Mouse (Mus musculus): ENCODE measurements around the gene Prep. TPM values are rescaled to one million over a fixed set of nuclear protein-coding genes. Genes with fewer than 3 reads are reported as not detected.
"Not testable (repeated sequence)": the region's sequence is repeated elsewhere in the genome, so short reads cannot be mapped to it uniquely, and the experiment has no call there.

Gene Prep
- total RNA-seq, 2 experiments from 2014 or later = 14.3 to 17.3 TPM

GRCm38 (mm10) chr10:45074543-45074942 lies 7.5 kb downstream of the Prep start:
- no peak for ATAC-seq (replicated peaks; ENCODE audit: poor library complexity, severe bottlenecking)

- no peak for ATAC-seq (replicated peaks; ENCODE audit: poor library complexity, severe bottlenecking)
Observed at GRCm38 (mm10) chr10:45075491-45076051, 8.6 kb downstream of the Prep start.

GRCm38 (mm10) chr10:45076585-45076984 lies 9.6 kb downstream of the Prep start:
- ATAC-seq (replicated peaks; ENCODE audit: poor library complexity, severe bottlenecking) = no peak

GRCm38 (mm10) chr10:45077353-45077752 lies 10.3 kb downstream of the Prep start:
- ATAC-seq (replicated peaks; ENCODE audit: poor library complexity, severe bottlenecking) = no peak

- ATAC-seq (replicated peaks; ENCODE audit: poor library complexity, severe bottlenecking) = no peak
Observed at GRCm38 (mm10) chr10:45079756-45080155, 12.8 kb downstream of the Prep start.

GRCm38 (mm10) chr10:45080490-45080889 lies 13.5 kb downstream of the Prep start:
- no peak for ATAC-seq (replicated peaks; ENCODE audit: poor library complexity, severe bottlenecking)

- peak; percentile 51; the same call in 1 of the 2 replicates for ATAC-seq (replicated peaks; ENCODE audit: poor library complexity, severe bottlenecking)
Observed at GRCm38 (mm10) chr10:45082730-45083129, 15.7 kb downstream of the Prep start.

GRCm38 (mm10) chr10:45084002-45084401 lies 17.0 kb downstream of the Prep start:
- not testable (repeated sequence) for ATAC-seq (replicated peaks; ENCODE audit: poor library complexity, severe bottlenecking)

GRCm38 (mm10) chr10:45084471-45084870 lies 17.5 kb downstream of the Prep start:
- no peak for ATAC-seq (replicated peaks; ENCODE audit: poor library complexity, severe bottlenecking)

GRCm38 (mm10) chr10:45085315-45085714 lies 18.3 kb downstream of the Prep start:
- ATAC-seq (replicated peaks; ENCODE audit: poor library complexity, severe bottlenecking) = no peak

- ATAC-seq (replicated peaks; ENCODE audit: poor library complexity, severe bottlenecking) = no peak; the same call in 1 of the 2 replicates
Observed at GRCm38 (mm10) chr10:45086637-45087036, 19.6 kb downstream of the Prep start.

GRCm38 (mm10) chr10:45091462-45092079 lies 24.6 kb downstream of the Prep start:
- no peak for ATAC-seq (replicated peaks; ENCODE audit: poor library complexity, severe bottlenecking)

- no peak for ATAC-seq (replicated peaks; ENCODE audit: poor library complexity, severe bottlenecking)
Observed at GRCm38 (mm10) chr10:45092080-45093056, 25.4 kb downstream of the Prep start.

- ATAC-seq (replicated peaks; ENCODE audit: poor library complexity, severe bottlenecking) = no peak
Observed at GRCm38 (mm10) chr10:45098751-45099150, 31.7 kb downstream of the Prep start.

- no peak for ATAC-seq (replicated peaks; ENCODE audit: poor library complexity, severe bottlenecking)
Observed at GRCm38 (mm10) chr10:45100473-45100872, 33.5 kb downstream of the Prep start.

GRCm38 (mm10) chr10:45103184-45103583 lies 36.2 kb downstream of the Prep start:
- ATAC-seq (replicated peaks; ENCODE audit: poor library complexity, severe bottlenecking) = no peak

- ATAC-seq (replicated peaks; ENCODE audit: poor library complexity, severe bottlenecking) = no peak
Observed at GRCm38 (mm10) chr10:45104098-45104497, 37.1 kb downstream of the Prep start.

GRCm38 (mm10) chr10:45104535-45105079 lies 37.6 kb downstream of the Prep start:
- ATAC-seq (replicated peaks; ENCODE audit: poor library complexity, severe bottlenecking) = no peak

- ATAC-seq (replicated peaks; ENCODE audit: poor library complexity, severe bottlenecking) = no peak
Observed at GRCm38 (mm10) chr10:45106541-45106940, 39.5 kb downstream of the Prep start.

- no peak for ATAC-seq (replicated peaks; ENCODE audit: poor library complexity, severe bottlenecking)
Observed at GRCm38 (mm10) chr10:45107313-45107712, 40.3 kb downstream of the Prep start.

- ATAC-seq (replicated peaks; ENCODE audit: poor library complexity, severe bottlenecking) = no peak
Observed at GRCm38 (mm10) chr10:45109041-45109440, 42.0 kb downstream of the Prep start.

Measured in granulocyte monocyte progenitor cell, adult 5-6 weeks (primary cell).